Mouse (Mus musculus) CH12.LX (cell line): ENCODE data around the gene Inhbe.

Experiments
- CTCF ChIP-seq, 2 experiments: IDR thresholded peaks in 1 of 2; conservative IDR thresholded peaks in 1 of 2; 2 replicates each; pipeline ENCODE4 v1.5.1; 2011 to 2012; ENCODE audit warnings: low read depth in 2 of 2, low read length in 2 of 2, improper control_type of control experiment in 1 of 2, inconsistent platforms in 1 of 2, mild to moderate bottlenecking in 1 of 2, moderate library complexity in 1 of 2
- EP300 ChIP-seq: IDR thresholded peaks from 2 replicates; pipeline ENCODE4 v1.6.1; 2011; ENCODE audit warnings: low read length, improper control_type of control experiment
- ETS1 ChIP-seq: conservative IDR thresholded peaks from 2 replicates; pipeline ENCODE4 v1.6.1; 2012; ENCODE audit warnings: low read depth, mild to moderate bottlenecking, inconsistent platforms, low read length, improper control_type of control experiment, moderate library complexity
- HCFC1 ChIP-seq: IDR thresholded peaks from 2 replicates; pipeline ENCODE4 v1.6.1; 2012; ENCODE audit warnings: low read depth, mild to moderate bottlenecking, inconsistent platforms, low read length, improper control_type of control experiment
- IRF4 ChIP-seq: IDR thresholded peaks from 2 replicates; pipeline ENCODE4 v1.6.1; 2014; ENCODE audit warnings: low read depth, mild to moderate bottlenecking, inconsistent platforms, low read length, improper control_type of control experiment
- MAFK ChIP-seq: IDR thresholded peaks from 2 replicates; pipeline ENCODE4 v1.6.1; 2011; ENCODE audit warnings: low read length, improper control_type of control experiment; ENCODE audit not compliant: insufficient replicate concordance
- POLR2A ChIP-seq: IDR thresholded peaks from 2 replicates; pipeline ENCODE4 v1.6.1; 2011; ENCODE audit warnings: low read depth, mild to moderate bottlenecking, improper control_type of control experiment, low read length
- POLR2AphosphoS2 ChIP-seq: IDR thresholded peaks from 2 replicates; pipeline ENCODE4 v1.6.1; 2011; ENCODE audit warnings: low read depth, low read length, improper control_type of control experiment
- SMC3 ChIP-seq: IDR thresholded peaks from 2 replicates; pipeline ENCODE4 v1.6.1; 2011; ENCODE audit warnings: low read depth, low read length, improper control_type of control experiment
- TBP ChIP-seq: conservative IDR thresholded peaks from 2 replicates; pipeline ENCODE4 v1.6.1; 2011; ENCODE audit warnings: low read depth, low read length, improper control_type of control experiment
- TCF12 ChIP-seq: IDR thresholded peaks from 2 replicates; pipeline ENCODE4 v1.6.1; 2014; ENCODE audit warnings: low read depth, mild to moderate bottlenecking, inconsistent platforms, low read length, improper control_type of control experiment
- USF1 ChIP-seq: IDR thresholded peaks from 2 replicates; pipeline ENCODE4 v1.6.1; 2014; ENCODE audit warnings: low read depth, mild to moderate bottlenecking, inconsistent platforms, low read length, improper control_type of control experiment
- USF2 ChIP-seq: conservative IDR thresholded peaks from 2 replicates; pipeline ENCODE4 v1.6.1; 2011; ENCODE audit warnings: low read depth, low read length, improper control_type of control experiment

DNA sequence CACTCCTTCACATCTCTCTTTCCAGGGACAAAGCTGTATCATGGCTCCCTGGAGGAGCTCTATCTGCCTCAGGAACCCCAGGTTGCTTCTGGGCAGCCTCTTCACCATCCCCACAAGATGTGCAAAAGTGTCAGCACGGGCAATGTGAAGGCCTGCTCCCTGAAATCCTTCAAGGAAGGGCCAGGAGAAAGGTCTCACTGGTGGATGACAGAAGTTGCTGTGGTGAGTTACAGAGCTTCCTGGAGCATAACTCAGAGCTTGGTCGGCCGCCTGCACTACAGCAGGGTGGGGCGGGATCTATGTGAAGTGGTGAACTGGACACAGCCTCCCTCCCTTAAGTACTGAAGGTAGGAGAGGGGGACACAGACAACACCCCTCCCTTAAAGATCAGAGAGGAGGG, 31.5 kb downstream of the Inhbe start:
- TF ChIP-seq CTCF (conservative IDR thresholded peaks at IDR 0.05 in 1 of 2, IDR thresholded peaks at IDR 0.05 in 1 of 2; ENCODE audit: low read depth in 2 of 2, low read length in 2 of 2) = no peak
- no peak for TF ChIP-seq USF1
- no peak for TF ChIP-seq POLR2AphosphoS2
- TF ChIP-seq EP300 = no peak
- TF ChIP-seq TCF12 = no peak
- TF ChIP-seq SMC3 = no peak
- TF ChIP-seq TBP = no peak
- TF ChIP-seq MAFK = no peak
- no peak for TF ChIP-seq POLR2A
- no peak for TF ChIP-seq ETS1
- no peak for TF ChIP-seq IRF4
- TF ChIP-seq USF2 = no peak
- TF ChIP-seq HCFC1 = no peak
